Mouse (Mus musculus) hindbrain, embryonic 12.5 days (tissue): ENCODE data around the gene Zfp316. TPM values are rescaled to one million over a fixed set of nuclear protein-coding genes. Genes with fewer than 3 reads are reported as not detected.

ENCODE experiments used
- polyA plus RNA-seq: library from polyadenylated mRNA; unstranded; fragments of >200 nt; fragmentation: Nextera tagmentation; extraction: Ambion mirVana; gene quantifications from 2 replicates; pipeline ENCODE4 v1.2.1, GENCODE M21; 2016

Zfp316 gene
- polyA plus RNA-seq, 1 experiment from 2014 or later: 16.9 TPM

Other genes with a start within 250 kb of the Zfp316 start
- gene Rnf216, start 157.0 kb downstream of the Zfp316 start, polyA plus RNA-seq: 49.4 and 51.1 TPM in 2 replicates
- 0.08 TPM in 1 of 2 replicates, not detected in the other for gene Olfr718-ps1, start 122.4 kb downstream of the Zfp316 start, polyA plus RNA-seq
- 15.4 and 17.8 TPM in 2 replicates for gene Rbak, start 89.2 kb downstream of the Zfp316 start, polyA plus RNA-seq
- gene Spdye4b, start 89.0 kb downstream of the Zfp316 start, polyA plus RNA-seq: not detected in 2 replicates
- gene Spdye4a, start 43.1 kb downstream of the Zfp316 start, polyA plus RNA-seq: not detected in 2 replicates
- gene Zfp12, start 34.9 kb downstream of the Zfp316 start, polyA plus RNA-seq: 25.7 and 28.3 TPM in 2 replicates
- gene Zfp853, start 23.6 kb upstream of the Zfp316 start, polyA plus RNA-seq: not detected in 2 replicates
- gene E130309D02Rik, start 45.3 kb upstream of the Zfp316 start, polyA plus RNA-seq: 48.0 and 55.2 TPM in 2 replicates
- 75.3 and 79.6 TPM in 2 replicates for gene Zdhhc4, start 59.2 kb upstream of the Zfp316 start, polyA plus RNA-seq
- gene Grid2ip, start 87.3 kb upstream of the Zfp316 start, polyA plus RNA-seq: 0.08 and 0.95 TPM in 2 replicates
- gene Kdelr2, start 133.8 kb upstream of the Zfp316 start, polyA plus RNA-seq: 210 and 236 TPM in 2 replicates
- 13.4 and 14.6 TPM in 2 replicates for gene Daglb, start 194.6 kb upstream of the Zfp316 start, polyA plus RNA-seq